Mouse (Mus musculus): ENCODE measurements around the gene Lrrc30. TPM values are rescaled to one million over a fixed set of nuclear protein-coding genes. Genes with fewer than 3 reads are reported as not detected.

The Lrrc30 gene
- polyA plus RNA-seq, 1 experiment from 2014 or later: not detected

DNA sequence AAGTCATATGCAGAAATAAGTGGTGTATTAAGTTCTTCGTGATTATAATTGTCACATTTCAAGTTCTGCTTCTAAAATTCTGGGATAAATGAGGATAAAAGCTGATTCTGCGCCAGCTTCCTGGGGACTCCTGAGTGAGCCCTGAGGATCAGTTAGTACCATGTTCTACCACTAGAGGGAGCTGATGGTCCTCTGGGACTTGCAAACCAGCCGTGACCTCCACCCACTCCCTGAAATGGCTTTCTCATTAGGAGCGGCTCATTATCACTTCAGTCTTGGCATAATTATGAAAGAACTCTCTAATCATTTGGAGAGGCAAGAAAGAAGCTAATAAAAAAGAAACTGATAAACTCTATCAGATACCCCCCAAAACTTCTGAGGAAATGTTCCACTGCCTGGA lies 19.0 kb upstream of the Lrrc30 start:
- DNase-seq (ENCODE audit: low spot score): peak; percentile 63
- WGBS: 10% methylated on average over 4 of the region's 4 CpGs
- no peaks in the 10 kb centered on the region for H3K4me1 ChIP-seq (ENCODE audit: insufficient read depth, low read depth, low read length)
- H3K27ac ChIP-seq (ENCODE audit: low read length): no peak overlapping the region
- H3K9ac ChIP-seq (replicated peaks; ENCODE audit: low read depth): no peak overlapping the region
- no peak overlapping the region for H3K4me3 ChIP-seq (ENCODE audit: low read depth, low read length)
- H3K4me2 ChIP-seq (replicated peaks; ENCODE audit: low read depth, low read length): no peak overlapping the region
- no peaks in the 10 kb centered on the region for H3K27me3 ChIP-seq (replicated peaks; ENCODE audit: insufficient read depth, low read length)
- TF ChIP-seq EP300 (IDR thresholded peaks at IDR 0.05) (no peak), CTCF (IDR thresholded peaks at IDR 0.05) (peak; percentile 96)
- no peaks in the 10 kb centered on the region for H3K9me3 ChIP-seq (ENCODE audit: low read length)
- peak; percentile 47 for ATAC-seq
- no peaks in the 10 kb centered on the region for H3K36me3 ChIP-seq (ENCODE audit: insufficient read depth, low read length)

DNA sequence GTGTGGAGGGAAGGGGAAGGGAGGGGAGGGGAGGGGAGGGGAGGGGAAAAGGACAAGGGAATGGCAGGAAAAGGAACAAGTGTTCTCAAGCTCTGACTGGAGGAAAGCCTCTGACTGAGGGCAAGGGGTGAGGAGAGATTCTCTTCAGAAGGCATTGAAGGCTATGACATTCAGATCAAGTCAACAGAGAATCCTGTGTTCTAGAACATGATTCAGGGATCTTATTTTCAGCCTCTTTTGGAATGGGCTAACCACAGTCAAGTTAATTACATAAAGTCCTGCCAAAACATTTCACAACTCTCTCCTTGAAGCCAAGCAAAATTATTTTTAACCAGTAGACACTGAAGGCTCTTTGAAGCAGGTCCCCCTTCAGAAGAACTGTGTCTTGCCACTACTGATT lies 9.1 kb upstream of the Lrrc30 start:
- Histone ChIP-seq H3K4me1 (ENCODE audit: insufficient read depth, low read depth, low read length) (no peaks in the 10 kb centered on the region), H3K9ac (replicated peaks; ENCODE audit: low read depth) (no peak overlapping the region), H3K27me3 (replicated peaks; ENCODE audit: insufficient read depth, low read length) (no peaks in the 10 kb centered on the region), H3K4me2 (replicated peaks; ENCODE audit: low read depth, low read length) (no peak overlapping the region), H3K36me3 (ENCODE audit: insufficient read depth, low read length) (no peaks in the 10 kb centered on the region), H3K9me3 (ENCODE audit: low read length) (no peaks in the 10 kb centered on the region), H3K27ac (ENCODE audit: low read length) (no peak overlapping the region), H3K4me3 (ENCODE audit: low read depth, low read length) (no peak overlapping the region)
- DNase-seq (ENCODE audit: low spot score) (peak; percentile 64), ATAC-seq (peak; percentile 17; the same call in 1 of the 2 replicates)
- TF ChIP-seq EP300 (IDR thresholded peaks at IDR 0.05): no peak
- TF ChIP-seq CTCF (IDR thresholded peaks at IDR 0.05): no peak

DNA sequence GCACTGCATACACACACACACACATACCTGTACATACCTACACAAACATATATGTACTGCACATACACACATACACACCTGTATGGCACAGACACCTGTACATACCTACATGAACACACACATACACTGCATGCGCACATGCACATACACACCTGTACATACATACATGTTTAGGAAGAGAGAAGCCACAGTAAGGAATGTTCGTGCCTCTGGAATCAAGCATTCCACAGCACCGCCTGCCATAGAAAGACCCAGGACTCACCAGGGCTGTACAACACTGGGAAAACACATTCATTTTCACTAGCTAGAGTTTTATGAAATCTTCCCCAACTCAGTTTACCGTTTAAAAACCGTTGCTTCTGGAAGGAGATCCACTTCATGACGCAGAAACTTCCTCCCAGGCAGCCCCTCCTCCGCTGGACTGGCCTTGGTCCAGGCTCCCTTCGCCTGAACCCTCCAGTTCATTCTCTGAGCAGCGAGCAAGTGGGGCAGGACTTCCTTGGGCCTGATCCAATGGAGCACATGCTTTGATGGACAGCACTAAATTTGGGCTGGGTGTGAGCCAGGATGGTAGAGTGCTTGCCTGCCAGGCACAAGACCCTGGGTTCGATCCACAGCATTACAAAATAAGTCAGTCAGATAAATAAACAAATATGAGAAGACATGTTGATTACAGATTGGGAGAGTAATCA lies 5.7 kb upstream of the Lrrc30 start:
- Histone ChIP-seq H3K27me3 (replicated peaks; ENCODE audit: insufficient read depth, low read length) (no peaks in the 10 kb centered on the region), H3K4me1 (ENCODE audit: insufficient read depth, low read depth, low read length) (no peaks in the 10 kb centered on the region), H3K4me2 (replicated peaks; ENCODE audit: low read depth, low read length) (no peak overlapping the region), H3K9ac (replicated peaks; ENCODE audit: low read depth) (no peak overlapping the region), H3K27ac (ENCODE audit: low read length) (no peak overlapping the region), H3K9me3 (ENCODE audit: low read length) (no peaks in the 10 kb centered on the region), H3K4me3 (ENCODE audit: low read depth, low read length) (no peak overlapping the region), H3K36me3 (ENCODE audit: insufficient read depth, low read length) (no peaks in the 10 kb centered on the region)
- ATAC-seq (no peak), DNase-seq (ENCODE audit: low spot score) (peak; percentile 25)
- TF ChIP-seq EP300 (IDR thresholded peaks at IDR 0.05) (no peak), CTCF (IDR thresholded peaks at IDR 0.05) (no peak)
- WGBS: 41% methylated on average over 10 of the region's 10 CpGs

GRCm38 (mm10) chr17:67636951-67637350 lies 4.4 kb upstream of the Lrrc30 start:
- H3K36me3 ChIP-seq (ENCODE audit: insufficient read depth, low read length): no peaks in the 10 kb centered on the region
- H3K4me3 ChIP-seq (ENCODE audit: low read depth, low read length): no peak overlapping the region
- DNase-seq (ENCODE audit: low spot score) (no peak), ATAC-seq (no peak)
- 76% methylated on average over 2 of the region's 2 CpGs for WGBS
- no peak overlapping the region for H3K27ac ChIP-seq (ENCODE audit: low read length)
- H3K4me2 ChIP-seq (replicated peaks; ENCODE audit: low read depth, low read length): no peak overlapping the region
- TF ChIP-seq CTCF (IDR thresholded peaks at IDR 0.05) (no peak), EP300 (IDR thresholded peaks at IDR 0.05) (no peak)
- no peak overlapping the region for H3K9ac ChIP-seq (replicated peaks; ENCODE audit: low read depth)
- no peaks in the 10 kb centered on the region for H3K9me3 ChIP-seq (ENCODE audit: low read length)
- no peaks in the 10 kb centered on the region for H3K4me1 ChIP-seq (ENCODE audit: insufficient read depth, low read depth, low read length)
- H3K27me3 ChIP-seq (replicated peaks; ENCODE audit: insufficient read depth, low read length): no peaks in the 10 kb centered on the region

- H3K9ac ChIP-seq (replicated peaks; ENCODE audit: low read depth): no peak overlapping the region
- no peaks in the 10 kb centered on the region for H3K36me3 ChIP-seq (ENCODE audit: insufficient read depth, low read length)
- no peak overlapping the region for H3K27ac ChIP-seq (ENCODE audit: low read length)
- H3K27me3 ChIP-seq (replicated peaks; ENCODE audit: insufficient read depth, low read length): no peaks in the 10 kb centered on the region
- TF ChIP-seq EP300 (IDR thresholded peaks at IDR 0.05) (no peak), CTCF (IDR thresholded peaks at IDR 0.05) (peak; percentile 53)
- DNase-seq (ENCODE audit: low spot score) (no peak), ATAC-seq (no peak)
- no peak overlapping the region for H3K4me2 ChIP-seq (replicated peaks; ENCODE audit: low read depth, low read length)
- 73% methylated on average over 3 of the region's 3 CpGs for WGBS
- no peak overlapping the region for H3K4me3 ChIP-seq (ENCODE audit: low read depth, low read length)
- H3K9me3 ChIP-seq (ENCODE audit: low read length): no peaks in the 10 kb centered on the region
- H3K4me1 ChIP-seq (ENCODE audit: insufficient read depth, low read depth, low read length): no peaks in the 10 kb centered on the region
These were observed 3.8 kb upstream of the Lrrc30 start for GRCm38 (mm10) chr17:67636304-67636703.

DNA sequence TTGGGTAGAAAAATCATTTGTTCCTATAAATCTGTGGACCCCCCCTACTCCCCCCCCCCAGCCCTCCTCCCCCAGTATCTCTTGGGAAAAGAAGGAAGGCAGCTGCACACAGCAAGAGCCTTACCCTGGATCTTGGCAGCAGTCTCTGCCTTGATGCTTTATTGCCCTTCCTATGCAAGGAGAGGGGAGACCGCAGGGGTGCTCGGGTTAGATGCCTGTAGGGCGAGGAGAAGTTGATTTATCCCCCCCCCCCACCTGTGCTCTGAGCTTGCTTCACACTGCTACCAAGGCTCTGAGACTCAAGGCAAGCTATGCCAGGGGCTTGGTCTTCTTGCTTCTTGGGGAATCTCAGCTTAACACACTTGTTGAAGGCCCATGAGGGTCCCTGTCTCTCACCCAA lies 2.8 kb downstream of the Lrrc30 start:
- Histone ChIP-seq H3K9me3 (ENCODE audit: low read length) (no peaks in the 10 kb centered on the region), H3K4me3 (ENCODE audit: low read depth, low read length) (no peak overlapping the region), H3K4me1 (ENCODE audit: insufficient read depth, low read depth, low read length) (no peaks in the 10 kb centered on the region), H3K36me3 (ENCODE audit: insufficient read depth, low read length) (no peaks in the 10 kb centered on the region), H3K27ac (ENCODE audit: low read length) (no peak overlapping the region), H3K4me2 (replicated peaks; ENCODE audit: low read depth, low read length) (no peak overlapping the region), H3K27me3 (replicated peaks; ENCODE audit: insufficient read depth, low read length) (no peaks in the 10 kb centered on the region), H3K9ac (replicated peaks; ENCODE audit: low read depth) (no peak overlapping the region)
- ATAC-seq (no peak), DNase-seq (ENCODE audit: low spot score) (no peak)
- no peak for TF ChIP-seq EP300 (IDR thresholded peaks at IDR 0.05)
- no peak for TF ChIP-seq CTCF (IDR thresholded peaks at IDR 0.05)
- WGBS: 54% methylated on average over 3 of the region's 3 CpGs

Measured in lung, postnatal 0 days (tissue).